ENCODE assay signal across 7 mouse cellular contexts in genomic region chr5:89883908-89884204, GRCm38 (mm10). TPM values are rescaled to one million over a fixed set of nuclear protein-coding genes. Genes with fewer than 3 reads are reported as not detected.
DNase-seq lines count a peak whose midpoint lies in the region; ATAC-seq and TF ChIP-seq lines count a peak whose summit lies in the region.

No protein-coding gene starts in this region.

- no peak for TF ChIP-seq CTCF in lung, postnatal 0 days (IDR thresholded peaks at IDR 0.05)

- H3K27me3 ChIP-seq in lung, postnatal 0 days (replicated peaks; ENCODE audit: insufficient read depth, low read length), result no peaks in the 10 kb centered on the region
- no peaks in the 10 kb centered on the region for H3K27me3 ChIP-seq in forebrain, embryonic 14.5 days (replicated peaks; ENCODE audit: control insufficient read depth, insufficient read depth, low read length)
- H3K27me3 ChIP-seq in limb, embryonic 15.5 days, result no peaks in the 10 kb centered on the region
- no peaks in the 10 kb centered on the region for H3K27me3 ChIP-seq in stomach, embryonic 14.5 days (ENCODE audit: control insufficient read depth, insufficient read depth, low read length)

- ATAC-seq in lung, postnatal 0 days, result no peak
- ATAC-seq in forebrain, embryonic 14.5 days, result no peak
- ATAC-seq in limb, embryonic 15.5 days (ENCODE audit: insufficient number of reproducible peaks, low FRiP score, low TSS enrichment, low read depth), result no peak
- ATAC-seq in stomach, embryonic 14.5 days (ENCODE audit: insufficient number of reproducible peaks, insufficient read depth, low FRiP score, low read depth), result 0 out of 2 replicates have a peak, but pooled peaks have one; percentile 7

- H3K36me3 ChIP-seq in lung, postnatal 0 days (ENCODE audit: insufficient read depth, low read length), result no peaks in the 10 kb centered on the region
- no peaks in the 10 kb centered on the region for H3K36me3 ChIP-seq in forebrain, embryonic 14.5 days (ENCODE audit: control insufficient read depth, insufficient read depth, low read length)
- no peaks in the 10 kb centered on the region for H3K36me3 ChIP-seq in limb, embryonic 15.5 days
- H3K36me3 ChIP-seq in stomach, embryonic 14.5 days (ENCODE audit: control insufficient read depth, insufficient read depth, low read length), result no peaks in the 10 kb centered on the region

- TF ChIP-seq EP300 in lung, postnatal 0 days (IDR thresholded peaks at IDR 0.05), result no peak

- 0 out of 2 replicates have a peak overlapping the region, but pooled peaks have one; percentile 21 for H3K27ac ChIP-seq in lung, postnatal 0 days (ENCODE audit: low read length)
- H3K27ac ChIP-seq in forebrain, embryonic 14.5 days (ENCODE audit: low read depth, low read length), result no peak overlapping the region
- no peak overlapping the region for H3K27ac ChIP-seq in limb, embryonic 15.5 days
- no peak overlapping the region for H3K27ac ChIP-seq in stomach, embryonic 14.5 days (ENCODE audit: low read length)

- peak; percentile 51 for DNase-seq in lung, postnatal 0 days (ENCODE audit: low spot score)
- no peak for DNase-seq in lung, postnatal 4 days
- peak; percentile 37 for DNase-seq in forebrain, embryonic 14.5 days (ENCODE audit: low spot score)
- no peak for DNase-seq in right cerebral cortex, adult 18-20 months
- DNase-seq in urinary bladder, postnatal 4 days (ENCODE audit: low spot score in 2 of 2), result no peak

- no peaks in the 10 kb centered on the region for H3K9me3 ChIP-seq in lung, postnatal 0 days (ENCODE audit: low read length)
- no peaks in the 10 kb centered on the region for H3K9me3 ChIP-seq in forebrain, embryonic 14.5 days (replicated peaks; ENCODE audit: control insufficient read depth, low read length)
- H3K9me3 ChIP-seq in limb, embryonic 15.5 days, result no peaks in the 10 kb centered on the region
- peaks cover 2% of the 10 kb centered on the region; the same call in 1 of the 2 replicates for H3K9me3 ChIP-seq in stomach, embryonic 14.5 days (ENCODE audit: control insufficient read depth, low read depth, low read length)

- 7% methylated on average over 8 of the region's 8 CpGs for WGBS in lung, postnatal 0 days
- WGBS in forebrain, embryonic 14.5 days, result 5% methylated on average over 8 of the region's 8 CpGs
- 8% methylated on average over 8 of the region's 8 CpGs for WGBS in limb, embryonic 15.5 days
- 2% methylated on average over 8 of the region's 8 CpGs for WGBS in stomach, embryonic 14.5 days

- H3K4me1 ChIP-seq in lung, postnatal 0 days (ENCODE audit: insufficient read depth, low read depth, low read length), result no peaks in the 10 kb centered on the region
- peaks cover 6% of the 10 kb centered on the region; the same call in 1 of the 2 replicates for H3K4me1 ChIP-seq in forebrain, embryonic 14.5 days (ENCODE audit: control insufficient read depth, insufficient read depth, low read length)
- peaks cover 9% of the 10 kb centered on the region for H3K4me1 ChIP-seq in limb, embryonic 15.5 days
- 0 out of 2 replicates have a peak, but pooled peaks cover 4% of the 10 kb centered on the region for H3K4me1 ChIP-seq in stomach, embryonic 14.5 days (ENCODE audit: control insufficient read depth, insufficient read depth, low read length)

- H3K4me2 ChIP-seq in lung, postnatal 0 days (replicated peaks; ENCODE audit: low read depth, low read length), result peak overlapping the region; percentile 99
- H3K4me2 ChIP-seq in forebrain, embryonic 14.5 days (ENCODE audit: low read length), result peak overlapping the region; percentile 99
- H3K4me2 ChIP-seq in limb, embryonic 15.5 days, result peak overlapping the region; percentile 97
- peak overlapping the region; percentile 99 for H3K4me2 ChIP-seq in stomach, embryonic 14.5 days (replicated peaks; ENCODE audit: low read depth, low read length)

- no peak overlapping the region for H3K9ac ChIP-seq in lung, postnatal 0 days (replicated peaks; ENCODE audit: low read depth)
- peak overlapping the region; percentile 83; the same call in 1 of the 2 replicates for H3K9ac ChIP-seq in forebrain, embryonic 14.5 days (ENCODE audit: low read length)
- no peak overlapping the region for H3K9ac ChIP-seq in limb, embryonic 15.5 days
- H3K9ac ChIP-seq in stomach, embryonic 14.5 days (replicated peaks; ENCODE audit: low read depth, low read length), result no peak overlapping the region

- H3K4me3 ChIP-seq in lung, postnatal 0 days (ENCODE audit: low read depth, low read length), result 0 out of 2 replicates have a peak overlapping the region, but pooled peaks have one; percentile 69
- peak overlapping the region; percentile 70 for H3K4me3 ChIP-seq in forebrain, embryonic 14.5 days (ENCODE audit: low read depth, low read length)
- H3K4me3 ChIP-seq in limb, embryonic 15.5 days, result peak overlapping the region; percentile 60
- H3K4me3 ChIP-seq in stomach, embryonic 14.5 days (ENCODE audit: low read depth, low read length), result peak overlapping the region; percentile 62

RNA-seq across cellular contexts. Expression of gene Adamts3, which starts 0.7 kb away (rescaled TPM):
- 1.2 and 1.4 TPM in 2 replicates for polyA plus RNA-seq in lung, postnatal 0 days (2015; fragmentation: Nextera tagmentation; extraction: Ambion mirVana)
- 14.6 and 18.5 TPM in 2 replicates for polyA plus RNA-seq in forebrain, embryonic 14.5 days (2014; fragmentation: Nextera tagmentation; extraction: Ambion mirVana)
- 5.6 and 7.5 TPM in 2 replicates for polyA plus RNA-seq in limb, embryonic 15.5 days (2015; fragmentation: Nextera tagmentation; extraction: Ambion mirVana)
- 4.9 and 6.4 TPM in 2 replicates for polyA plus RNA-seq in stomach, embryonic 14.5 days (2014; fragmentation: Nextera tagmentation; extraction: Ambion mirVana)

Comparison
In these comparisons a context has a peak if more than half of its experiments do, and no peak if none do; other contexts are left out.
1. DNase-seq: peak in lung, postnatal 0 days (single experiment) and forebrain, embryonic 14.5 days (single experiment); none in lung, postnatal 4 days (0 of 2), right cerebral cortex, adult 18-20 months (single experiment) and urinary bladder, postnatal 4 days (0 of 2).
2. Peak in every context shown above with its lines, with median percentiles within 50 percentile points of each other: H3K4me2 ChIP-seq and H3K4me3 ChIP-seq.